Mouse (Mus musculus) C2C12 (cell line): ENCODE measurements at regions not wholly inside any gene's neighbourhood (a gene's known extent, or its start where the extent isn't known, plus 50 kb on each side); places are given as distances from the start of the nearest gene placed in this dataset.

Source experiments
- CTCF ChIP-seq: IDR thresholded peaks from one replicate; pipeline ENCODE4 v1.5.1; 2011; ENCODE audit not compliant: control insufficient read depth, insufficient read depth, insufficient read length
- USF1 ChIP-seq: IDR thresholded peaks from one replicate; pipeline ENCODE4 v1.6.1; 2011; ENCODE audit warnings: low read depth, mild to moderate bottlenecking, control low read depth, moderate library complexity

GRCm38 (mm10) chr10:70751771-70752170 lies 96.0 kb upstream of the Phyhipl start:
- no peak for TF ChIP-seq CTCF
- TF ChIP-seq USF1, result no peak
